Mouse (Mus musculus): ENCODE data around the gene Itgb8. TPM values are rescaled to one million over a fixed set of nuclear protein-coding genes. Genes with fewer than 3 reads are reported as not detected.

Itgb8 gene
- polyA plus RNA-seq, 1 experiment from 2014 or later = 3.5 TPM

- H3K36me3 ChIP-seq (ENCODE audit: control insufficient read depth, insufficient read depth, low read length) = no peaks in the 10 kb centered on the region
- no peak overlapping the region for H3K4me2 ChIP-seq (ENCODE audit: low read depth, low read length)
- no peak overlapping the region for H3K4me3 ChIP-seq (replicated peaks; ENCODE audit: low read length)
- no peak overlapping the region for H3K27ac ChIP-seq (ENCODE audit: low read length)
- WGBS = 90% methylated on average over 3 of the region's 3 CpGs
- no peak overlapping the region for H3K9ac ChIP-seq (ENCODE audit: low read length)
- H3K9me3 ChIP-seq (replicated peaks; ENCODE audit: control insufficient read depth, low read length) = no peaks in the 10 kb centered on the region
- no peaks in the 10 kb centered on the region for H3K27me3 ChIP-seq (ENCODE audit: control insufficient read depth, insufficient read depth, low read length)
- no peak for ATAC-seq (ENCODE audit: insufficient read depth, low FRiP score)
- no peaks in the 10 kb centered on the region for H3K4me1 ChIP-seq (ENCODE audit: control insufficient read depth, insufficient read depth, low read length)
Measured at GRCm38 (mm10) chr12:119215225-119215624, 23.4 kb downstream of the Itgb8 start.

- no peaks in the 10 kb centered on the region for H3K36me3 ChIP-seq (ENCODE audit: control insufficient read depth, insufficient read depth, low read length)
- H3K9me3 ChIP-seq (replicated peaks; ENCODE audit: control insufficient read depth, low read length) = no peaks in the 10 kb centered on the region
- no peaks in the 10 kb centered on the region for H3K27me3 ChIP-seq (ENCODE audit: control insufficient read depth, insufficient read depth, low read length)
- no peak overlapping the region for H3K4me3 ChIP-seq (replicated peaks; ENCODE audit: low read length)
- H3K9ac ChIP-seq (ENCODE audit: low read length) = no peak overlapping the region
- WGBS = 28% methylated on average over 2 of the region's 2 CpGs
- H3K4me1 ChIP-seq (ENCODE audit: control insufficient read depth, insufficient read depth, low read length) = peaks cover 2% of the 10 kb centered on the region; the same call in 1 of the 2 replicates
- no peak for ATAC-seq (ENCODE audit: insufficient read depth, low FRiP score)
- H3K27ac ChIP-seq (ENCODE audit: low read length) = no peak overlapping the region
- H3K4me2 ChIP-seq (ENCODE audit: low read depth, low read length) = no peak overlapping the region
Measured at GRCm38 (mm10) chr12:119211533-119211932, 27.1 kb downstream of the Itgb8 start.

GRCm38 (mm10) chr12:119210590-119210989, 28.0 kb downstream of the Itgb8 start:
- no peak for ATAC-seq (ENCODE audit: insufficient read depth, low FRiP score)
- no peaks in the 10 kb centered on the region for H3K27me3 ChIP-seq (ENCODE audit: control insufficient read depth, insufficient read depth, low read length)
- 92% methylated on average over 2 of the region's 2 CpGs for WGBS
- no peak overlapping the region for H3K27ac ChIP-seq (ENCODE audit: low read length)
- no peaks in the 10 kb centered on the region for H3K9me3 ChIP-seq (replicated peaks; ENCODE audit: control insufficient read depth, low read length)
- peaks cover 2% of the 10 kb centered on the region; the same call in 1 of the 2 replicates for H3K4me1 ChIP-seq (ENCODE audit: control insufficient read depth, insufficient read depth, low read length)
- no peak overlapping the region for H3K4me3 ChIP-seq (replicated peaks; ENCODE audit: low read length)
- H3K36me3 ChIP-seq (ENCODE audit: control insufficient read depth, insufficient read depth, low read length) = no peaks in the 10 kb centered on the region
- no peak overlapping the region for H3K4me2 ChIP-seq (ENCODE audit: low read depth, low read length)
- H3K9ac ChIP-seq (ENCODE audit: low read length) = no peak overlapping the region

- 78% methylated on average over 1 of the region's 1 CpGs for WGBS
- H3K27me3 ChIP-seq (ENCODE audit: control insufficient read depth, insufficient read depth, low read length) = no peaks in the 10 kb centered on the region
- no peak for ATAC-seq (ENCODE audit: insufficient read depth, low FRiP score)
- H3K4me1 ChIP-seq (ENCODE audit: control insufficient read depth, insufficient read depth, low read length) = peaks cover 2% of the 10 kb centered on the region; the same call in 1 of the 2 replicates
- no peaks in the 10 kb centered on the region for H3K36me3 ChIP-seq (ENCODE audit: control insufficient read depth, insufficient read depth, low read length)
- H3K4me2 ChIP-seq (ENCODE audit: low read depth, low read length) = no peak overlapping the region
- H3K27ac ChIP-seq (ENCODE audit: low read length) = no peak overlapping the region
- no peak overlapping the region for H3K9ac ChIP-seq (ENCODE audit: low read length)
- no peak overlapping the region for H3K4me3 ChIP-seq (replicated peaks; ENCODE audit: low read length)
- no peaks in the 10 kb centered on the region for H3K9me3 ChIP-seq (replicated peaks; ENCODE audit: control insufficient read depth, low read length)
Measured at GRCm38 (mm10) chr12:119210073-119210425, 28.6 kb downstream of the Itgb8 start.

- no peak overlapping the region for H3K27ac ChIP-seq (ENCODE audit: low read length)
- peaks cover 2% of the 10 kb centered on the region; the same call in 1 of the 2 replicates for H3K4me1 ChIP-seq (ENCODE audit: control insufficient read depth, insufficient read depth, low read length)
- no peak overlapping the region for H3K4me2 ChIP-seq (ENCODE audit: low read depth, low read length)
- H3K27me3 ChIP-seq (ENCODE audit: control insufficient read depth, insufficient read depth, low read length) = no peaks in the 10 kb centered on the region
- H3K9me3 ChIP-seq (replicated peaks; ENCODE audit: control insufficient read depth, low read length) = no peaks in the 10 kb centered on the region
- no peaks in the 10 kb centered on the region for H3K36me3 ChIP-seq (ENCODE audit: control insufficient read depth, insufficient read depth, low read length)
- no peak for ATAC-seq (ENCODE audit: insufficient read depth, low FRiP score)
- H3K9ac ChIP-seq (ENCODE audit: low read length) = no peak overlapping the region
- 90% methylated on average over 2 of the region's 2 CpGs for WGBS
- no peak overlapping the region for H3K4me3 ChIP-seq (replicated peaks; ENCODE audit: low read length)
Measured at GRCm38 (mm10) chr12:119209384-119210072, 29.1 kb downstream of the Itgb8 start.

- H3K9ac ChIP-seq (ENCODE audit: low read length) = no peak overlapping the region
- no peak overlapping the region for H3K4me3 ChIP-seq (replicated peaks; ENCODE audit: low read length)
- WGBS = 49% methylated on average over 1 of the region's 1 CpGs
- H3K4me1 ChIP-seq (ENCODE audit: control insufficient read depth, insufficient read depth, low read length) = peaks cover 2% of the 10 kb centered on the region; the same call in 1 of the 2 replicates
- no peak overlapping the region for H3K27ac ChIP-seq (ENCODE audit: low read length)
- no peaks in the 10 kb centered on the region for H3K9me3 ChIP-seq (replicated peaks; ENCODE audit: control insufficient read depth, low read length)
- no peak overlapping the region for H3K4me2 ChIP-seq (ENCODE audit: low read depth, low read length)
- no peak for ATAC-seq (ENCODE audit: insufficient read depth, low FRiP score)
- no peaks in the 10 kb centered on the region for H3K36me3 ChIP-seq (ENCODE audit: control insufficient read depth, insufficient read depth, low read length)
- H3K27me3 ChIP-seq (ENCODE audit: control insufficient read depth, insufficient read depth, low read length) = no peaks in the 10 kb centered on the region
Measured at GRCm38 (mm10) chr12:119207464-119207801, 31.2 kb downstream of the Itgb8 start.

- H3K9me3 ChIP-seq (replicated peaks; ENCODE audit: control insufficient read depth, low read length) = no peaks in the 10 kb centered on the region
- H3K27ac ChIP-seq (ENCODE audit: low read length) = no peak overlapping the region
- H3K9ac ChIP-seq (ENCODE audit: low read length) = no peak overlapping the region
- H3K27me3 ChIP-seq (ENCODE audit: control insufficient read depth, insufficient read depth, low read length) = no peaks in the 10 kb centered on the region
- no peaks in the 10 kb centered on the region for H3K36me3 ChIP-seq (ENCODE audit: control insufficient read depth, insufficient read depth, low read length)
- no peak overlapping the region for H3K4me2 ChIP-seq (ENCODE audit: low read depth, low read length)
- no peak for ATAC-seq (ENCODE audit: insufficient read depth, low FRiP score)
- WGBS = 63% methylated on average over 6 of the region's 6 CpGs
- H3K4me3 ChIP-seq (replicated peaks; ENCODE audit: low read length) = no peak overlapping the region
- H3K4me1 ChIP-seq (ENCODE audit: control insufficient read depth, insufficient read depth, low read length) = peaks cover 2% of the 10 kb centered on the region; the same call in 1 of the 2 replicates
Measured at GRCm38 (mm10) chr12:119206711-119207463, 31.7 kb downstream of the Itgb8 start.

GRCm38 (mm10) chr12:119204411-119204810, 34.2 kb downstream of the Itgb8 start:
- peaks cover 2% of the 10 kb centered on the region; the same call in 1 of the 2 replicates for H3K4me1 ChIP-seq (ENCODE audit: control insufficient read depth, insufficient read depth, low read length)
- no peak for ATAC-seq (ENCODE audit: insufficient read depth, low FRiP score)
- WGBS = 56% methylated on average over 2 of the region's 2 CpGs
- H3K27me3 ChIP-seq (ENCODE audit: control insufficient read depth, insufficient read depth, low read length) = no peaks in the 10 kb centered on the region
- H3K4me2 ChIP-seq (ENCODE audit: low read depth, low read length) = no peak overlapping the region
- H3K4me3 ChIP-seq (replicated peaks; ENCODE audit: low read length) = no peak overlapping the region
- no peak overlapping the region for H3K9ac ChIP-seq (ENCODE audit: low read length)
- H3K9me3 ChIP-seq (replicated peaks; ENCODE audit: control insufficient read depth, low read length) = no peaks in the 10 kb centered on the region
- no peaks in the 10 kb centered on the region for H3K36me3 ChIP-seq (ENCODE audit: control insufficient read depth, insufficient read depth, low read length)
- H3K27ac ChIP-seq (ENCODE audit: low read length) = no peak overlapping the region

GRCm38 (mm10) chr12:119202766-119203165, 35.8 kb downstream of the Itgb8 start:
- Histone ChIP-seq H3K27ac (ENCODE audit: low read length) (no peak overlapping the region), H3K4me3 (replicated peaks; ENCODE audit: low read length) (no peak overlapping the region), H3K4me1 (ENCODE audit: control insufficient read depth, insufficient read depth, low read length) (no peaks in the 10 kb centered on the region), H3K36me3 (ENCODE audit: control insufficient read depth, insufficient read depth, low read length) (no peaks in the 10 kb centered on the region), H3K27me3 (ENCODE audit: control insufficient read depth, insufficient read depth, low read length) (no peaks in the 10 kb centered on the region), H3K4me2 (ENCODE audit: low read depth, low read length) (no peak overlapping the region), H3K9me3 (replicated peaks; ENCODE audit: control insufficient read depth, low read length) (no peaks in the 10 kb centered on the region), H3K9ac (ENCODE audit: low read length) (no peak overlapping the region)
- WGBS = 67% methylated on average over 2 of the region's 2 CpGs
- no peak for ATAC-seq (ENCODE audit: insufficient read depth, low FRiP score)

Data from stomach, embryonic 16.5 days (tissue).